Mouse (Mus musculus) testis, adult 2 months (tissue): Measurements from ENCODE around the gene Por.

Source experiments
- CTCF ChIP-seq: fragments of 200-500 bp; IDR thresholded peaks from 2 replicates; pipeline ENCODE4 v1.5.1; 2012; ENCODE audit warnings: low read depth, mild to moderate bottlenecking, inconsistent platforms, low read length, moderate library complexity; ENCODE audit not compliant: control insufficient read depth, insufficient read depth, insufficient replicate concordance
- POLR2A ChIP-seq: fragments of 200-500 bp; IDR thresholded peaks from 2 replicates; pipeline ENCODE4 v1.6.1; 2012; ENCODE audit warnings: low read depth, mild to moderate bottlenecking, inconsistent platforms, low read length, moderate library complexity; ENCODE audit not compliant: control insufficient read depth

DNA sequence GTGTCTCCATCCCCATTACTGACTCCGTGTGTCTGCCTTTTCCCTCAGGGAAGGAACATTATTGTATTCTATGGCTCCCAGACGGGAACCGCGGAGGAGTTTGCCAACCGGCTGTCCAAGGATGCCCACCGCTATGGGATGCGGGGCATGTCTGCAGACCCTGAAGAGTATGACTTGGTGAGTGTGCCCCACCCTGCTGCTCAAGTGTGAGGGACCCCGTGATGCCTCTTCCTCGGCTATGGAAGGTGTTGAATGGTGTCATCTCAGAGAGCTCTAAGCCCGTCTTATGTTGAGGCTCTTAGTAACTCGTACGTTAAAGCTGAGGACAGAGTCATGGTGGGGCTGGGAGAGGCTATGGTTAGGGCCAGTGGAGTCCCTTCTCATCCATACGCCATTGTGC, 59.5 kb downstream of the Por start:
- TF ChIP-seq POLR2A (no peak), CTCF (no peak)
